Mouse (Mus musculus) stomach, embryonic 14.5 days (tissue): Measurements from ENCODE around the gene Trmt112. TPM values are rescaled to one million over a fixed set of nuclear protein-coding genes. Genes with fewer than 3 reads are reported as not detected.
A peak's percentile ranks its signal among the peaks of the same experiment; 100 is the strongest.
"Not testable (repeated sequence)": the region's sequence is repeated elsewhere in the genome, so short reads cannot be mapped to it uniquely, and the experiment has no call there.

Source experiments
- ATAC-seq: fragments of 200-750 bp; cut with Nextera tagmentation; 2 replicates; pipeline ENCODE4 v1.8.0; 2017; ENCODE audit warnings: low read depth, moderate TSS enrichment; ENCODE audit not compliant: insufficient number of reproducible peaks, insufficient read depth, low FRiP score
- H3K27ac ChIP-seq: fragments of 300-500 bp; sonication (generic); 2 replicates; pipeline ENCODE4 v1.5.1; 2014; ENCODE audit warnings: mild to moderate bottlenecking, low read length, moderate library complexity, mixed read lengths
- H3K27me3 ChIP-seq: fragments of 300-500 bp; sonication (generic); 2 replicates; pipeline ENCODE4 v1.6.1; 2014; ENCODE audit warnings: low read length, control low read depth, mixed read lengths; ENCODE audit not compliant: control insufficient read depth, insufficient read depth
- H3K36me3 ChIP-seq: fragments of 300-500 bp; sonication (generic); 2 replicates; pipeline ENCODE4 v1.6.1; 2014; ENCODE audit warnings: mild to moderate bottlenecking, control low read depth, low read length, moderate library complexity, mixed read lengths; ENCODE audit not compliant: control insufficient read depth, insufficient read depth
- H3K4me1 ChIP-seq: fragments of 300-500 bp; sonication (generic); 2 replicates; pipeline ENCODE4 v1.6.1; 2014; ENCODE audit warnings: low read length, control low read depth, mixed read lengths; ENCODE audit not compliant: control insufficient read depth, insufficient read depth
- H3K4me2 ChIP-seq: fragments of 300-500 bp; sonication (generic); replicated peaks from 2 replicates; pipeline ENCODE4 v1.6.1; 2014; ENCODE audit warnings: low read depth, low read length, control low read depth
- H3K4me3 ChIP-seq: fragments of 300-500 bp; sonication (generic); 2 replicates; pipeline ENCODE4 v1.5.1; 2014; ENCODE audit warnings: low read depth, low read length, control low read depth
- H3K9ac ChIP-seq: fragments of 300-500 bp; sonication (generic); replicated peaks from 2 replicates; pipeline ENCODE4 v1.6.1; 2014; ENCODE audit warnings: low read depth, mild to moderate bottlenecking, control low read depth, low read length, moderate library complexity, mixed read lengths
- H3K9me3 ChIP-seq: fragments of 300-500 bp; sonication (generic); 2 replicates; pipeline ENCODE4 v1.6.1; 2016; ENCODE audit warnings: low read depth, low read length, control low read depth; ENCODE audit not compliant: control insufficient read depth
- WGBS: fragments of 180-500 bp; shearing (Covaris S2); extraction: QIAGEN DNeasy Blood & Tissue Kit; methylation state at CpG from one replicate; pipeline ENCODE4 v1.1.7; 2014; 5-methylcytosine and 5-hydroxymethylcytosine counted together
- polyA plus RNA-seq: library from polyadenylated mRNA; unstranded; fragments of >200 nt; fragmentation: Nextera tagmentation; extraction: Ambion mirVana; gene quantifications from 2 replicates; pipeline ENCODE4 v1.2.1, GENCODE M21; 2014

The Trmt112 gene
- polyA plus RNA-seq, 1 experiment from 2014 or later = 158 TPM

GRCm38 (mm10) chr19:6904846-6905245, 4.7 kb upstream of the Trmt112 start:
- Histone ChIP-seq H3K4me1 (peaks cover 14% of the 10 kb centered on the region; the same call in 1 of the 2 replicates), H3K36me3 (peaks cover 17% of the 10 kb centered on the region), H3K4me3 (no peak overlapping the region), H3K4me2 (no peak overlapping the region), H3K9ac (no peak overlapping the region), H3K27ac (no peak overlapping the region), H3K27me3 (no peaks in the 10 kb centered on the region), H3K9me3 (peaks cover 3% of the 10 kb centered on the region; the same call in 1 of the 2 replicates)
- no peak for ATAC-seq
- 79% methylated on average over 2 of the region's 2 CpGs for WGBS

- H3K9me3 ChIP-seq = no peaks in the 10 kb centered on the region
- no peaks in the 10 kb centered on the region for H3K27me3 ChIP-seq
- H3K4me2 ChIP-seq = no peak overlapping the region
- 89% methylated on average over 11 of the region's 11 CpGs for WGBS
- H3K4me3 ChIP-seq = no peak overlapping the region
- no peak overlapping the region for H3K27ac ChIP-seq
- no peak overlapping the region for H3K9ac ChIP-seq
- peaks cover 14% of the 10 kb centered on the region; the same call in 1 of the 2 replicates for H3K4me1 ChIP-seq
- ATAC-seq = no peak
- peaks cover 17% of the 10 kb centered on the region for H3K36me3 ChIP-seq
Observed at GRCm38 (mm10) chr19:6905498-6906159, 3.9 kb upstream of the Trmt112 start.

- WGBS = 87% methylated on average over 3 of the region's 3 CpGs
- Histone ChIP-seq H3K4me1 (peaks cover 17% of the 10 kb centered on the region; the same call in 1 of the 2 replicates), H3K9me3 (no peaks in the 10 kb centered on the region), H3K4me2 (no peak overlapping the region), H3K9ac (no peak overlapping the region), H3K4me3 (no peak overlapping the region), H3K27ac (no peak overlapping the region), H3K36me3 (peaks cover 18% of the 10 kb centered on the region), H3K27me3 (no peaks in the 10 kb centered on the region)
- ATAC-seq = no peak
Observed at GRCm38 (mm10) chr19:6906199-6906598, 3.3 kb upstream of the Trmt112 start.

GRCm38 (mm10) chr19:6907094-6907493, 2.4 kb upstream of the Trmt112 start:
- Histone ChIP-seq H3K36me3 (peaks cover 27% of the 10 kb centered on the region), H3K4me1 (peaks cover 20% of the 10 kb centered on the region; the same call in 1 of the 2 replicates), H3K9ac (no peak overlapping the region), H3K4me3 (no peak overlapping the region), H3K4me2 (no peak overlapping the region), H3K27ac (no peak overlapping the region), H3K27me3 (no peaks in the 10 kb centered on the region), H3K9me3 (no peaks in the 10 kb centered on the region)
- ATAC-seq = no peak
- WGBS = 87% methylated on average over 8 of the region's 8 CpGs

GRCm38 (mm10) chr19:6907811-6908540, 1.5 kb upstream of the Trmt112 start:
- no peaks in the 10 kb centered on the region for H3K9me3 ChIP-seq
- H3K4me2 ChIP-seq = peak overlapping the region; percentile 88
- WGBS = 79% methylated on average over 7 of the region's 7 CpGs
- no peak for ATAC-seq
- H3K27ac ChIP-seq = no peak overlapping the region
- peaks cover 35% of the 10 kb centered on the region for H3K36me3 ChIP-seq
- H3K9ac ChIP-seq = peak overlapping the region; percentile 45
- no peaks in the 10 kb centered on the region for H3K27me3 ChIP-seq
- H3K4me3 ChIP-seq = peak overlapping the region; percentile 57
- peaks cover 20% of the 10 kb centered on the region; the same call in 1 of the 2 replicates for H3K4me1 ChIP-seq

- Histone ChIP-seq H3K4me2 (peak overlapping the region; percentile 88), H3K4me1 (peaks cover 20% of the 10 kb centered on the region; the same call in 1 of the 2 replicates), H3K36me3 (peaks cover 40% of the 10 kb centered on the region), H3K9me3 (no peaks in the 10 kb centered on the region), H3K27ac (peak overlapping the region; percentile 99), H3K27me3 (no peaks in the 10 kb centered on the region), H3K4me3 (peak overlapping the region; percentile 57), H3K9ac (peak overlapping the region; percentile 45)
- WGBS = 6% methylated on average over 11 of the region's 11 CpGs
- no peak for ATAC-seq
Observed at GRCm38 (mm10) chr19:6909021-6909420, 477 bp upstream of the Trmt112 start.

- peak; percentile 34; the same call in 1 of the 2 replicates for ATAC-seq
- not testable (repeated sequence) for H3K9me3 ChIP-seq, H3K27me3 ChIP-seq
- Histone ChIP-seq H3K4me2 (peak overlapping the region; percentile 88), H3K27ac (peak overlapping the region; percentile 99), H3K9ac (peak overlapping the region; percentile 45), H3K4me1 (peaks cover 20% of the 10 kb centered on the region; the same call in 1 of the 2 replicates), H3K36me3 (peaks cover 38% of the 10 kb centered on the region), H3K4me3 (peak overlapping the region; percentile 57)
- WGBS = under 1% methylated on average over 30 of the region's 30 CpGs
Observed at GRCm38 (mm10) chr19:6910306-6910705, 808 bp downstream of the Trmt112 start.

GRCm38 (mm10) chr19:6911101-6912074, 1.9 kb downstream of the Trmt112 start:
- no peaks in the 10 kb centered on the region for H3K27me3 ChIP-seq
- ATAC-seq = no peak
- peak overlapping the region; percentile 57; the same call in 1 of the 2 replicates for H3K4me3 ChIP-seq
- no peak overlapping the region; the same call in 1 of the 2 replicates for H3K9ac ChIP-seq
- H3K36me3 ChIP-seq = peaks cover 31% of the 10 kb centered on the region
- no peak overlapping the region for H3K27ac ChIP-seq
- peaks cover 20% of the 10 kb centered on the region; the same call in 1 of the 2 replicates for H3K4me1 ChIP-seq
- H3K4me2 ChIP-seq = peak overlapping the region; percentile 88
- H3K9me3 ChIP-seq = no peaks in the 10 kb centered on the region
- 88% methylated on average over 19 of the region's 19 CpGs for WGBS
